Mouse (Mus musculus): ENCODE data around the gene Srrm2.

DNA sequence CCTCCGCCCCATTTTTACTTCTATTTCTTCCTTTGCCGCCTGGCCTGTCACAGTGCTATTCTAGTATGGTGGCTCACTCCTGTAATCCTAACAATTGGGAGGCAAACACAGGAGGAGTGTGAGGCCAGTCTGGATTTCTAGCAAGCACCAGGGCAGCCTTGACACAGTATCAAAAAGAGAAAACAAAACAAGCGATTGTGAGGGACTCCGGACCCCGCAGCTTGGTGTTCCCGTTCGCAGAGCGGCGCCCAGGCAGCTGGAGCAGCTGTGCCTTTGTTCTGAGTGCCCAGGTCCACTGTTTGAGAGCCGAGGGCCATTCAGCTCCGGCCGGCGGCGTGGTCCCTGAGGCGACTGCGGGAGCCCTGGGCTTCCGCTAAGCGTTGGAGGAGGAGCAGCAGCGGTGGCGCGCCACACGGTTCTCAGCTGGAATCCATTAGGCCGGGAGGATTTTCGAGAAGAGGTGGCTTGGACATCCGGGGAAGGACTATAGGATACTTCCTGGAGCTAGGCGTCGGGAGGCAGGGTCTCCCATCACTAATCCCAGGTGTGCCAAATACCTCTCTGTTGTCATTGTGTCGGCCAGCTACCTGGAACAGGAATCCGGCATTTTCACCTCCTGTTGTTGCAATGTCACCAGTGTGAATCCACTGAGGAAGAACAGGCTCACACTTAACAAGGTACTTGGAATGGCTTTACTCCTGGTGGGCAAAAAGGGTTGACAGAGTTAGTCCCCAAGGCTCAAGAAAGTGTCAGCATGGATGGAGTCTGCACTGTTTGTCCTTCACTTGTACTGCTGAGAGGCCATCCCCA lies at the start of gene Srrm2:
- TF ChIP-seq CTCF (IDR thresholded peaks at IDR 0.05; ENCODE audit: borderline replicate concordance, insufficient read depth, low read depth, low read length): no peak
- peak; percentile 69 for TF ChIP-seq POLR2A (IDR thresholded peaks at IDR 0.05; ENCODE audit: borderline replicate concordance, insufficient read depth, low read length)

Data from cerebellum, adult 2 months (tissue).